Mouse (Mus musculus): ENCODE measurements around the gene Mast1.

DNA sequence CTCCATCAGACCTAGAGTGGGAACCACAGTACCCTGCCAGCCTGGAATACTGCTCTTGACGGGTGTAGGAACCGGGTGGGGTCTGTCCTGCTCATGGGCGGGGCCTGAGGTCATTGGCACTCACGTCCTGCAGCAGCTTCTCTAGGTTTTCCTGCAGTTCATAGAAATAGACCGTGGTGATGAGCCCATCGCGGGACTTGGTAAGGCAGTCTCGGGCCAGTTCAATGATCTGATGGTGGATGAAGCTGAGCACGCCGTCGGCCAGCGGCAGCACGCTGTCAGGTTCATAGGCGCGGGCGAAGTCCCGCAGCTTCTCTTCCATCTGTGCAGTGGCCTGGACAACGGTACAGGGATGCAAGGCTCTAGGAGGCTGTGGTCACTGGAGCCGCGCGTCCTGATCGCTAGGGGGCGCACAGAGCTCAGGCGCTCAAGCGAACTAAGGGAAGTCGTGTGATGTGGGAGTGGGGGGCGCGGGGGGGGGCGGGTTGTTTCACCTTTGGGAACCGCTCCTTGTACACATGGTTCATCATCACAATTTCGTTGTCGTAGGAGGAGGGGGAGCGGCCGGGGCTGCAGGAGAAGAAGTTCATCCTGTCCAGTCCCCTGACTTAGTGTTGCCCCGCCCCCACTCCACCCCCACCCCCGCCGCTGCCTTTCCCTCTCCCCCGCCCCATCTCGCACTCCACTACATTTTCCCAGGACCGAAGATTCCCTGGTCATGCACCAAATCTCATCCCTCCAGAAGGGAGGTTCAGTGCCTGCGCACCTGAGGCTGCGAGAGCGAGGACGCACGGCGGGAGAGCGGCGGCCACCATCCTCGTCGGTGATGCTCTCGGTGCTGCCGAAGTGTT lies 8.5 kb downstream of the Mast1 start:
- TF ChIP-seq CTCF (IDR thresholded peaks at IDR 0.05; ENCODE audit: borderline replicate concordance, extremely low read depth, insufficient read depth, insufficient read length) (peak; percentile 82), POLR2A (IDR thresholded peaks at IDR 0.05; ENCODE audit: borderline replicate concordance, extremely low read depth, insufficient read depth, insufficient read length, poor library complexity, severe bottlenecking) (no peak)
